In the genomic region with DNA sequence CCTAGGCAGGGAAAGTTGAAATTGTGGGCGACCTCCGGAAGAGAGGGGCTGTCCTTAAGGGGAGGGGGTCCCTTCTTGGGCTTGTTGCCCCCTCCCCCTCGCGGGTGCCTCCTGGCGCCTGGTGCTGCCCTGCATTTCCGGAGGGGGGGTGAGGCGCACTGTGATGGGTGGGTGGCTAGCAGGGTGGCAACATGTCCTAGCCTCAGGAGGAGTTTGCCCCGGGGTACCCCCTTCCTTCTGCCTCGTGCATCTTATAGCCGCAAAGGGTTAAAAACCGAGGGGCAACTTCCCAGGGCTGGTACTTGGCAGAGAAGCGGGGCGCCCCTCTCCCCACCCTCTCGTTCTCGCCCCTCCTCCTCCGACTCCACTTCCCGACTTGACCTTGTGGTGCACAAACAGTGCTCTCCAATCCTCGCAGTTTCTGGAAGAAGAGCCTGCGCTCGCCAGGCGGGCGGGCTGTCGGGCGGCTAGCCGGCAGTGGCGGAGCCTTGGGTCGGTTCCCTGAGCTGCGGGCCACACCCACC, we compare ENCODE assay signal across 7 mouse cellular contexts. TPM values are rescaled to one million over a fixed set of nuclear protein-coding genes. Genes with fewer than 3 reads are reported as not detected.
DNase-seq lines count a peak whose midpoint lies in the region; ATAC-seq lines count a peak whose summit lies in the region.

No protein-coding gene starts in this region.

- H3K27me3 ChIP-seq in embryonic facial prominence, embryonic 10.5 days (replicated peaks; ENCODE audit: low read depth, poor library complexity, severe bottlenecking), result peaks cover 63% of the 10 kb centered on the region
- H3K27me3 ChIP-seq in limb, embryonic 10.5 days (ENCODE audit: low read depth, poor library complexity, severe bottlenecking), result peaks cover 69% of the 10 kb centered on the region
- peaks cover 23% of the 10 kb centered on the region for H3K27me3 ChIP-seq in midbrain, embryonic 11.5 days (ENCODE audit: control insufficient read depth, insufficient read depth, low read length)

- no peaks in the 10 kb centered on the region for H3K36me3 ChIP-seq in embryonic facial prominence, embryonic 10.5 days (replicated peaks)
- H3K36me3 ChIP-seq in limb, embryonic 10.5 days, result no peaks in the 10 kb centered on the region
- H3K36me3 ChIP-seq in midbrain, embryonic 11.5 days (ENCODE audit: control insufficient read depth, insufficient read depth, low read length), result no peaks in the 10 kb centered on the region

- peaks cover 40% of the 10 kb centered on the region for H3K4me1 ChIP-seq in embryonic facial prominence, embryonic 10.5 days
- peaks cover 49% of the 10 kb centered on the region for H3K4me1 ChIP-seq in limb, embryonic 10.5 days
- peaks cover 16% of the 10 kb centered on the region for H3K4me1 ChIP-seq in midbrain, embryonic 11.5 days (ENCODE audit: control insufficient read depth, insufficient read depth, low read length)

- under 1% methylated on average over 28 of the region's 28 CpGs for WGBS in embryonic facial prominence, embryonic 10.5 days
- under 1% methylated on average over 28 of the region's 28 CpGs for WGBS in limb, embryonic 10.5 days
- 2% methylated on average over 28 of the region's 28 CpGs for WGBS in midbrain, embryonic 11.5 days

- DNase-seq in adrenal gland, adult 18-20 months (ENCODE audit: low spot score in 2 of 2), result peak; percentile 81 to 82
- peak; percentile 73 for DNase-seq in embryonic facial prominence, embryonic 10.5 days (ENCODE audit: low spot score)
- DNase-seq in heart, adult 18-20 months, result peak; percentile 92 to 95
- peak; percentile 88 for DNase-seq in kidney, adult 18-20 months
- peak; percentile 64 for DNase-seq in limb, embryonic 10.5 days (ENCODE audit: low spot score)
- peak; percentile 91 for DNase-seq in midbrain, embryonic 11.5 days (ENCODE audit: low spot score, missing footprints)
- peak; percentile 29 for DNase-seq in spleen, adult 12 weeks (ENCODE audit: low spot score)

- ATAC-seq in midbrain, embryonic 11.5 days (ENCODE audit: low FRiP score), result peak; percentile 15; the same call in 1 of the 2 replicates

- H3K4me3 ChIP-seq in embryonic facial prominence, embryonic 10.5 days, result peak overlapping the region; percentile 77
- H3K4me3 ChIP-seq in limb, embryonic 10.5 days, result peak overlapping the region; percentile 74
- H3K4me3 ChIP-seq in midbrain, embryonic 11.5 days (ENCODE audit: low read depth, low read length), result peak overlapping the region; percentile 58

- peak overlapping the region; percentile 100 for H3K4me2 ChIP-seq in midbrain, embryonic 11.5 days

- no peaks in the 10 kb centered on the region for H3K9me3 ChIP-seq in embryonic facial prominence, embryonic 10.5 days
- no peaks in the 10 kb centered on the region for H3K9me3 ChIP-seq in limb, embryonic 10.5 days (replicated peaks)
- H3K9me3 ChIP-seq in midbrain, embryonic 11.5 days (ENCODE audit: control insufficient read depth, low read length), result no peaks in the 10 kb centered on the region

- H3K27ac ChIP-seq in embryonic facial prominence, embryonic 10.5 days (replicated peaks), result peak overlapping the region; percentile 84
- peak overlapping the region; percentile 78 for H3K27ac ChIP-seq in limb, embryonic 10.5 days
- no peak overlapping the region for H3K27ac ChIP-seq in midbrain, embryonic 11.5 days (ENCODE audit: low read depth, low read length)

- H3K9ac ChIP-seq in midbrain, embryonic 11.5 days (ENCODE audit: low read length), result peak overlapping the region; percentile 73

RNA-seq across cellular contexts. Expression of gene Jade2, which starts 1.1 kb away (rescaled TPM):
- total RNA-seq in adrenal gland, adult 18-20 months (2021), result 10 to 100 TPM; 19.2 to 19.7 TPM
- 0.65 and 0.80 TPM in 2 replicates for polyA plus RNA-seq in embryonic facial prominence, embryonic 10.5 days (2016; fragmentation: Nextera tagmentation; extraction: Ambion mirVana)
- 10 to 100 TPM; 13.4 to 18.3 TPM for total RNA-seq in heart, adult 18-20 months (2021)
- polyA plus RNA-seq in limb, embryonic 10.5 days (2016; fragmentation: Nextera tagmentation; extraction: Ambion mirVana), result 0.69 and 0.78 TPM in 2 replicates
- 0.20 and 0.22 TPM in 2 replicates for polyA plus RNA-seq in midbrain, embryonic 11.5 days (2014; fragmentation: Nextera tagmentation; extraction: Ambion mirVana)

Comparison
In these comparisons a context has a peak if more than half of its experiments do, and no peak if none do; other contexts are left out.
1. DNase-seq: peak in every context shown above with its lines; median percentile 94 in heart, adult 18-20 months; 91 in midbrain, embryonic 11.5 days; 88 in kidney, adult 18-20 months; 82 in adrenal gland, adult 18-20 months; 73 in embryonic facial prominence, embryonic 10.5 days; 64 in limb, embryonic 10.5 days; 29 in spleen, adult 12 weeks.